Mouse (Mus musculus): Measurements from ENCODE around the gene Raver2. TPM values are rescaled to one million over a fixed set of nuclear protein-coding genes. Genes with fewer than 3 reads are reported as not detected.
"Not testable (repeated sequence)": the region's sequence is repeated elsewhere in the genome, so short reads cannot be mapped to it uniquely, and the experiment has no call there.

Gene Raver2
- 1 to 10 TPM; 4.6 to 5.9 (median 5.2) TPM for total RNA-seq (2022)

DNA sequence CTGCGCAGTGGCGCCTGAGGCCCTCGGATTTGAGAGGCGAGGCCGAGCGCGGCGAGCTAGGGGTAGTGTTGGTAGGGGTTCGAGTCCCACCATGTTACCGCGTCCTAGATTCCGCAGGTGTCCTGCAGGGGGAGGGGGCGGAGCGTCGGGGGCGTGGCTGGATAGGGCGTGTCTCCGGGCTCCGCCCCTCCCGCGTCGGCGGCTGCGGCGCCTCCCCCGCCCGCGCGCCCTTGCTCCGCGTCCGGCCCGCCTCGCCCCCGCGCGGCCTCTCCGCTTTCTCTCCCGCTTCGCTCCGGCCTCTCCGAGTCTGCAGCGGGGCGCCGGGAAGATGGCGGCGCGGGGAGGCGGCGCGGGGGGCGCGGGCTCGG, at the start of gene Raver2:
Gene Raver2 (plus strand): TSS at position 198 of the 368 bp plus-strand sequence.
- DNase-seq, result peak; percentile 27

DNA sequence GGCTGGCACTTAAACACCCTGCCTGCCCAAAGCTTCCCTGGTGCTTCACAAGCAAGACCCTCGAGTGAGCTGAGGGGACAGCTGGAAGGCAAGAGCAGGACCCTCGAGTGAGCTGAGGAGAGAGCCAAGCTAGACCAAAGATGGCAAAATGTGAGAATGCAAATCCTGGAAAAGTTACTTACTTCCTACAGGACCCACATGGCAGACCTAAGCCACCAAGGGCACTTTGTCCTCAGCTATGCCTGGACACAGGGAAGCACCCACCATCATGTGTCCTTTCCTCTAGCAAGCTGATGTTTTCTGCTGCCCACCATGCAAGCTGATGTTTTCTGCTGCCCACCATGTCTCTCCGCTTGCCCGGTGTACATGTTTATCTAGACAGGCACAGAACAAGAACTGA, 48.2 kb upstream of the Raver2 start, which contains the start of gene Gm10577:
Gene Gm10577 (minus strand): TSS at position 101 of the 400 bp plus-strand sequence.
- no peak for DNase-seq

DNA sequence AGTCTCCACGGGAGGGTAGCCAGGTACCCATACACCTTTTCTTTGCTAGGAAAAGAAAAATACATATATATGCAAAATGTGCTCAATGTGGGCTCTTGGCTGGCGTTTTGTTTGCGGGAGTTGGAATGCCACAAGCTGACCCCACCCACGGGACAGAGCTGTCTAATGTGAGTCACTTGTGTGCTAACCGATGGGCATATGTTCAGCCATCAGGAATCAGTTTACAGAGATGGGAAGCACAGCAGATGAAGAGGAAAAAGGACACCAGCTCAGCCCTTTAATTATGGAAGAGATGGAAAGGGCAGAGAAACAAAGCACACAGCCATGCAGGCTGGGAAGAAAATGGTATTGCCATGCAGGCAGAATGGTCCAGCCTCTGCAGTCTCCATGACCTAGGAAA, 42.2 kb upstream of the Raver2 start:
- no peak for DNase-seq

DNA sequence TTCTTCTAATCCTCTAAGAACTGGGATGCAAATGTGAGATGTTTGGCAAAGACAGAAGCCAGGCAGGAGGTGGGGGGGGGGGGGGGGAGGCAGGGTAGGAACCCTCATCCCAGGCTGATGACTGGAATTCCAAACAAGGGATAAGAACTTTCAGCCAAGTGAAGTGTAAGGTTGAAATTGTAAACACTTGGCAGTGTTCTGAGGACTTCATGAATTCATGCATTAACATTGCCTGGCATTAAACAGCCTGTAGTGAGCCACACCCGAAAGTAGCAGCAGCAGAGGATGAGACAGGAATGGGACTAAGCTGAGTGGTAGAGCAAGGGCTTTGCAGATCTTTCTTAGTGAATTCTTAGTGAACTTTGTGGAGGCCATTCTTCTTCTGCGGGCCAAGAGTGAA, 41.8 kb upstream of the Raver2 start:
- no peak for DNase-seq

DNA sequence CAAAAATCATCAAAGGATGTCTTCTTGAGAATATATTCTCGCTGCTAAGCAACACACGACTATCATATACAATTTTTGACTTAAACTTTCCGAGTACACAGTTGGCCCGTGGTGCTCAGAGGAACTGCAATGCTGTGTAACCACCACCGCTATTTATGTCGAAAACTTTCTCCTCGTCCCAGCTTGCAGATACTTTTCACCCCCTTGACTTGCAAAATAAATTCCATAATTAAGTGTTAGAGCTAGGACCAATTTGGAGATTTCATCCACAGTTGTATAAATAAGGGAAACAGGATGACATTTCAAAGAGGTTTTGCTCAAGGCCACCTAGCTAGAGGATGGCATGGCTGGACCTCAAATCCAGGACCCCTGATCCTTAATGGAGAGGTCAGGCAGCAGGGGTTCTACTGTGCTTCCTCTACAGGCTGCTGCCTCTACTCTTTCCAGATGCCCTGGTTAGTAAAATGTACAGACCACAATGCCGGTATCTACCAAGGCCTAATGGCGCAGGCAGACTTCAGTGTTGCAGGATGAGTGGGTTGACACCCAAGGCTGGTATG, 40.9 kb upstream of the Raver2 start:
- DNase-seq, result no peak

DNA sequence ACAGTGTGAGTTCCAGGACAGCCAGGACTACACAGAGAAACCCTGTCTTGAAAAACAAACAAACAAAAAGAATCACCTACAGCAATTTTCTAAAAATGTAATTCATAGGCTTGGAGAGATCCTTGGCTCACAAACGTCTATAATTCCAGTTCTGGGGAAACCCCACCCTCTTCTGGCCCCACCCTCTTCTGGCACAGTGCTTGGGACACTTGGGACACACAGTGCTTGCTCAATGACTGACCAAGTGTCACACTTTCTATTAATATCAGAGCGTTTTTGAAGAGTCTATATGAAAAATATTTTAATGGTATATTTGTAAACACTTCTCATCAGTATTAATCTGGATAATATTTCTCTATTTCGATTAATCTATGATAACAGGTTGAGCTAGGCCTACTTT, 35.7 kb upstream of the Raver2 start:
- no peak for DNase-seq

DNA sequence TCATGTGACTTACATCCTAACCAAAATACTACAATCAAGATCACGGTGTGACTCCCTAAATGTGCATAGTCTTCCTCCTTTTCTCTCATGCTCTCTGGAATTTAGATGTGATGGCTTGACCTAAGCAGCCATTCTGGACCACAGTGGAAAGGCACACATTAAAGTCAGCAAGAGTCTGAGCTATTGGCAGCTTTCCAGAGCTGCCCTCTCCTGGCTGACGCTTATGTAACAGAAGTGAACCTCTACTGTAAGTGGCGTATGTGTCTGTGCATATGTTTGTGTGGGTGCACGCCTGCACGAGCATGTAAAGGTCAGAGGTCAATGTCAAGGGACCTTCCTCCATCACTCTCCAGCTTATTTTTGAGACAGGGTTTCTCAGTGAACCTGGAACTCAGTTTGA, 33.7 kb upstream of the Raver2 start:
- DNase-seq, result no peak

DNA sequence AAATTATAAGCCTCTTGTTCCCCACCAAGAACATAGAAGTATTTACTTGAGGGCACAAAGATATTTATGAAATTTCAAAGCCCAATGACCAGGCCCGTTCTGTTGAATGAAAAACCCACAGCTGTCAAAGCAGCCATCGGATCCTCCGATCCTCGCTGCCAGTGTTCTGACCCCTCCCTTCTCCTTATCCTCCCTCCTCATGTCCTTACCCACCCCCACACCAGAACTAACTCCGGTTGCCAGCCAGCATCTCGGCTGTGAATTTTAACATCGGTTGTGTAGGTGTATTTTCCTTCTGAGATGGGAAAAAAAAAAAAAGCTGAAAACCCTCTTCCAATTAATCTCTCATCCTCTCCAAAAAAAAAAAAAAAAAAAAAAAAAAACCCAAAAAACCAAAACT, 31.6 kb upstream of the Raver2 start:
- no peak for DNase-seq

DNA sequence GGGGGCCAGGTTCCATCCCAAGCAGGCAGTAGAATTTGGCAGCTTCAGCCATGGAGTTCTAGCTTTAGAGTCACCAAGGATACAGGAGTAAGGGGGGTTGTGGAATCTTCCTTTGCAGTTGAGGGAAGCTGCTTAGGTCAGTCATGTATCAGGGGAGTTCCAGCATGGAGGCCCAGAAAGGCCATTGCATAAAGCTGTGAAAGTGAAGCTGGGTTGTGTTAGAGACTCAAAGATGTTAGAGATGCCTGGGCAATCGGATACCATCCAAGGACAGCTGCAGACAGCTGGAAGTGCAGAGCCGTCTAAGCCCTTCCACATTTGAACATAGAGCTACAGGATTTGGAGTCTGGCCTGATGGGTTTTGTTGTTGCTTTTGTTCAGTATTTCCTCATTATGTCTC, 25.1 kb upstream of the Raver2 start:
- DNase-seq, result no peak

DNA sequence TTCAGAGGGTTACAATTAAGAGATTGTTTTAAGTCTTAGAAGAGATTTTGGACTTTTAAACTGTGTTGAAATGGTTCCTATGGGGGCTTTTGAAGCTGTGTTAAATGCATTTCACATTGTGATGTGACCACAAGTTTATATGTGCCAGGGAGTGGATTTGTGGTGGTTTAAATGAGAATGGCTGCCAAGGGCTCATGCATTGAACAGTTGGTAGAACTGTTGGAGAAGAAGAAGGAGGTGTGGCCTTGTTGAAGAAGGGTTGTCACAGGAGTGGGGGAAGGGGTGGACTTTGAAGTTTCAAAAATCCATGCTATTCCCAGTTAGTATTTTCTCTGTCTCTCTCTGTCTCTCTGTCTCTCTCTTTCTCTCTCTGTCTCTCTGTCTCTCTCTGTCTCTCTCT, 24.6 kb upstream of the Raver2 start:
- DNase-seq, result no peak

DNA sequence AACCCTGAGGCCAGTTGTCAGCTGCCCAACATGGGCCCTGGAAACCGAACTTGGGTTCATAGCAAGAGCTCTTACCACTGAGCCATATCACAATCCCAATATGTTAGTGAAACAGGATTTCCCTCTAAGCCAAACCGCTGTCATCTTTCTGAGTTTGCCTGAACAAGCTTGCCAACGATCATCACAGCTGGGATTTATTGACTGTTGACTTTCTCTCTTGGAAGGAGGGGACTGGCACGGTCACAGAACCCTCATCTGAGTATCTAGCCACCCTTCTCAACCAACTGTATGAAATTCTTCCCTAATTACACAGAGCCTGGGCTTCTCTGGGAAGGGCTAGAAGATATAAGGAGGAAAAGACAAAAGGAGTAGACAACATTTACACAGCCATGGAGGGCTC, 22.2 kb upstream of the Raver2 start:
- no peak for DNase-seq

DNA sequence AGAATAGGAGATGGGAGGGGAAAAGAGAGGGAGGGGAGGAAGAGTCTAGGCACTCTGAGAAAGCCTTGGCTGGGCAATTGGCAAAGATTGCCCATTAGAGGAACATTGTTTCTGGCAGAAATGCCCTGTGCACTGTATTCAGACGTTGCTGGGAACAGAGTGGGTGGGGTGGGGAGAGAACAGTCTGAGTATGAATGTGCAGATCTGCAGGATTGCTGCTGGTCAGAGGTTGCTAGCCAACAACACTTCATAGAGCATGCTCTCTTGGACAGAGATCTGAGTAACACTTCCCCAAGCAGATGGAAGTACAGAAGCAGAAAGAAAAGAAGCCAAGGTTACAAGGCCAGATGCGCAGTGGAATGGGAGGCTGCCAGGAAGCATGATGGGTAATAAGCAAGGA, 6.6 kb upstream of the Raver2 start:
- no peak for DNase-seq

DNA sequence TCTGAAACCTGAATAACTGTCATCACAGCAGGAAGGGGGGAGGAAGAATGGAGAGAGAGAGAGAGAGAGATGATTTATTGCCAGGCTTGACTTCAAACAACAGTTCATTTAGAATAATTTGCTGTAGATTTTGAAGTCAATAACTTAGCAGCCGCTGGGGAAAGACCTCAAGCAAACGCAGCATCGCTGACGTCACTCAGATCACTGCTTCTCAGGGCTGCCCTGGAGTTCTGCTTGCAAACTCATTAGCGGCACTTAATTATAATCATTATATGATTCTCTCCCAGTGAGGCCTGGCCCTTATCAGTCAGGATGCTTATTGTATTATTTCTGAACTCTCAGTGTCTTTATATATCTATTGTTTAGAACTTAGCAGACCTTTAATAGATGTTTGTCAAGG, 2.4 kb upstream of the Raver2 start:
- DNase-seq, result no peak

DNA sequence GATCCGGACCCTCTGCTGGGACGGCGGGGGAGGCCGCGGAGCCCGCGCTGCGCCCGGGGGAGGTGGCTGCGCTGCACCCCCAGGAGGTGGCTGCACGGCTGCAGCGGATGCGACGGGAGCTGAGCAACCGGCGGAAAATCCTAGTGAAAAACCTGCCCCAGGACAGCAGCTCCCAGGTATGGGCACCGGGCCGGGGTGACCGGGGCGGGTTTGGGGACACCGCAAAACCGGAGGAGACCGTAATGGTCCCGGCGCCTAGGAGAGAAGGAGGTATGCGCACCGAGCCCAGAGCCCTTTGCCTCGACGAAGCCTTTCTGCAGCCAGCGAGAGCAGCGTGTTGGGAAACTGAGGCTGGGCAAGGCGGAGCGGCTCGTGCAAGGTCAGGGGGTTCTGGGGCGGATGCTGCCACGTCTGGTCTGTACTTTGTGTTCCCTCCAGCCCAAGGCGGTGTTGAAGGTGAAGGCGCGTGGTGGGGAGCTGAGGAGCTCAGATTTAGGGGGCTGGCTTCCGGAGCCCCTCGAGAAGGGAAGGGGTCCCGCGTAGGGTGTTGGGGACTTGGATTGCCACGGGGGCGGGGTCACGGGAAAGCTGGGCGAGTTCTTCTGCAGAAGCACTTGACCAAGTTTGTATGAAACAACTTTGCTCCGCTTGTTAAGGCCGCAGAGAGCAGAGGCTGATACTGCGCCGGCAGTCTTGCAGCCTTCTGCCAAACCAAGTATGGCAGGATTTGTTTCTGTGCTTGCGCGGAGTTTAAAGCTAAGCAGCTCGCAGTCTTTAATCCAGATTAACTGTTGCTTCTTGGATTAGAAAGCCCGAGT, 580 bp downstream of the Raver2 start:
- DNase-seq, result peak; percentile 11

DNA sequence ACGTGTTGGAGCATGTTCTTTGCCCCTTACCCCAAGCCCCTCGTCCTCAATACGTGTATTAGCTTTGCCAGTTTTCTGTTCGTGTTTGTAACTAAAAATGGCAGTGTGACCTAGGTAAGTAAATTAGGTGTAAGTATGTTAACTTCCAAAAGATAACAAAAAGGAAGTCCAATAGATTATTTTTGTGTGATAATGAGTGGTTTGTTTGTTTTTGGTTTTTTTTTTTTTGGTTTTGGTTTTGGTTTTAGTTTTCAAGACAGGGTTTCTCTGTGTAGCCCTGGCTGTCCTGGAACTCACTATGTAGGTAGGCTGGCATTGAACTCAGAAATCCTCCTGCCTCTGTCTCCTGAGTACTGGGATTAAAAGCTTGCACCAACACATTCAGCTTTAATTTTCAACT, 2.8 kb downstream of the Raver2 start:
- DNase-seq, result no peak

DNA sequence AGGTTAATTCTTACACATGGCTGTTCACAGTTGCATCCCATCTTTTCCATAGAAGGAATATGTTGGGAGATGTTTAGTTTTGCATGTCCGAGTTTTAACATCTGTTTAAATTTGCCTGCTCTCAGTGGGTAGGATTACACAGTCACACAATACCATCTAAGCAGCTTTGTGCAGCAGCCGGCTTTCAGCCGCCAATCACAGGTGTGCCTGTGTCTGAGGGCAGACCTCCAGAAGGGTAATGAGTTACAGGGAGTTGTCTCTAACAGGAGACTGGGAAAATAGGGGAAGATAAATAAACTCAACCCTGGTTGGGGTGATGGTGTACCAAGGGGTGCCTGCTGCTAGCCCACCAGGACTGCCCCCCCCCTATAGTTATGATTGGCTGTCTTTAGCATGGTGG, 7.6 kb downstream of the Raver2 start:
- no peak for DNase-seq

DNA sequence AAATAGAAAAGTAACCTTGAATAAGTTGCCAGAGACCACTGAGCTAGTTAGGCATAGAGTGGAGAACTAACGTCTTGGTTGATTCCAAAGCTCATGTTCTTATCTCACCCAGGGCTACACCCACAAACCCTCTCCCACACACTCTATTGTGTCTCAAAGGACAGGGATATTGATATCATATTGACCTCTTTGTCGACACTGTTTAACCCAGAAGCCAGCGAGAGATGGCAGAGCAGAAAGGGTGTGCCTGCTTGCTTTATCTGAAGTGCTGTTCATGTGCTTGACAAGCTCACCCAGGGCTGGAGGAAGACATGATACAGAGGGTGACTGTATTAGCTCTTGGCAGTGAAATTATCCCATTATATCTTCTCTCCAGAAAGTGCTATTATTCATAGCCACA, 11.2 kb downstream of the Raver2 start:
- no peak for DNase-seq

DNA sequence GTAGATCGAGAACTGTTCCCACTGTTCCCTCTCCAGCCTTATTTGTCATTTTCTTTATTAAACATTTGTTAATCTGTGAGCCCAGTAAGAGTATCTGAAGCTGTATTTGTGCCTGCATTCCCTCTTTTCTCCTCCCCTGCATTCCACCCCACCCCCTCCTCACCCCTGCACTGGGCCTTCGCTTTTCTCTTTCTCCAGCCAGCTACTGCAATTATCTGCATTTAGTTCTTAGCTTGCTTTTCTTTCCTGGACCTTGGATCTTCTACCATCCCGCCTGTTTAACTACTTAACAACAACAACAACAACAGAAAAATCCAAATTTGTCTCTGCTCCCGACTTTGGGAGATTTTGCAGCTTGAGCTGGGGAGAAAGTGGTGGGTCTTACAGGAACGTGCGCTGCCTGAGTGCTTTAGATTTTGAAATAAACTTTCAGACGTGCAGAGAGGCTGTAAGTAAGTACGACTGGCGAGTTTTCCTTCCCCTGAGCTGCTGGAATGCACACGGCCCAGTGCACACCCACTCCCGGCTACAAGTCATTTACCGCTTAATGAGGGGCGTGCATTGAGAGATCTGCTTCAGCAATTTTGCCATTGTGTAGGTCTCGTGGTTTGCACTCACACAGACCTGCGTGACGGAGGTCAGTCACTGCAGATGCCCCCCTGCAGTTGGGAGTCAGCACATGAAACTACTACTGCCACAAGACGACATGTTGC, 13.5 kb downstream of the Raver2 start:
- DNase-seq, result no peak

DNA sequence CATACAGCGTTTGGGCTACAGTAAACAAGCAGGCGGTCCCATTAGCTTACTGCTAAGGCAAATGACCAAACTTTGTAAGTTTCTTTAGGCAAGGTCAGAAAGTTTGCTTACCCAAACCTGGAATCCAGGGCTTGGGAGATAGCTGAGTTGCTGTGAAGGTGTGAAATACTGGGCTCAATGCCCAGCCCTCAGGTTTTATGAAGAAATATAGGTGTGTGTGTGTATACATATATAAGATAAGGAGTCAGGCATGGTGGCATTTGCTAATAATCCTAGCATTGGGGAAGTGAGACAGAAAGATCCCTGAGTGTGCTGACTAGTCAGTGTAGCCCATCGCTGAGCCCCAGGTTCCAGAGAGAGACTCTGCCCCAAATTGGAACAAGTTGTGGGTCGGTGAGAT, 16.1 kb downstream of the Raver2 start:
- no peak for DNase-seq

DNA sequence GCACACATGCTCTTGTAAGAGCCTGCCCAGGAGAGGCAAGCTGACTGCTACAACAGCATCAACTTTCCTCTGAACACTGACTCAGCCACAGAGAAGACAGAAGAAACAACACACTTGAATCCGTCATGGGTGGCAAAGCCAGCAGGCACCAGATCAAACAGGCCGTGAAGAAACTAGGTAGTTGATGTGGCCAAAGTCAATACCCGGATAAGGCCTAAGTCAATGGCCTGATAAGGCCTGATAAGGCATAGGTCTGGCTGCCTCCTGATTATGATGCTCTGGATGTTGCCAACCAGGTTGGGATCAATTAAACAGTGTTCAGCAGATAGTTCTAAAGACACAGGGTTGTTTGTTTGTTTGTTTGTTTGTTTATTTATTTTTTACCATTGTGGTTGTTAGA, 17.3 kb downstream of the Raver2 start:
- no peak for DNase-seq

DNA sequence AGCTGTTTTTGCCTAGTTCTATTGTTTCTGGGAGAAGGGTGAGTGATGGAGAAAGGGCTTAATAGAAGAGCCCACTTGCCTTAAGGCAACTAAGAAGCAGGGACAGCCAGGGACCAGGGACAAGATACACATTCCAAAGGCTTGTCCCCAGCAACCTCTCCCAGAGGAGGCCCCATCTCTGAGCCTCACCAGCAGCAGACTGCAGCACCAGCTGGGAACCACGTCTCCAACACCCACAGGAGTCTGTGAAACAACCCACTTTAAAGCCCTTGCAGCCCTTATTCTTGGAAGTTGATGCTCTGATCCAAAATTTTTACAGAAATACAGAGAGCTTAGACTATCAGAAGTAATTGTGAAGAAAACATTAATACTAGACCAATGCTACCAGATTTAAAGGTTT, 18.9 kb downstream of the Raver2 start:
- DNase-seq, result no peak

DNA sequence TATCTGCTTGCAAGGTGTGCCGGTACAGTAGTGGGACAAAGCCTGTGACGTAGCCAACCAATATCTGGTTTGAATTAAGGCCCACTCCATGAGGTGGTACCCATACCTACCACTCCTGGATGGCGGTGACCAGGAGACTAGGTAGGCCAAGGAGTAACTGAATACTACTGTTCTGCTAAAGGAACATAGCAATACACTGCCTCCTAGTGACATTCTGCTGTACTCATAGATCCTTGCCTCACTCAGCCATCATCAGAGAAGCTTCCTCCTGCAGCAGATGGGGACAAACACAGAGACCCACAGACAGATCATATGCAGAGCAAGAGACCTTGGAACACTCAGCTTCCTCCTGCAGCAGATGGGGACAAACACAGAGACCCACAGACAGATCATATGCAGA, 21.8 kb downstream of the Raver2 start:
- DNase-seq, result not testable (repeated sequence)

DNA sequence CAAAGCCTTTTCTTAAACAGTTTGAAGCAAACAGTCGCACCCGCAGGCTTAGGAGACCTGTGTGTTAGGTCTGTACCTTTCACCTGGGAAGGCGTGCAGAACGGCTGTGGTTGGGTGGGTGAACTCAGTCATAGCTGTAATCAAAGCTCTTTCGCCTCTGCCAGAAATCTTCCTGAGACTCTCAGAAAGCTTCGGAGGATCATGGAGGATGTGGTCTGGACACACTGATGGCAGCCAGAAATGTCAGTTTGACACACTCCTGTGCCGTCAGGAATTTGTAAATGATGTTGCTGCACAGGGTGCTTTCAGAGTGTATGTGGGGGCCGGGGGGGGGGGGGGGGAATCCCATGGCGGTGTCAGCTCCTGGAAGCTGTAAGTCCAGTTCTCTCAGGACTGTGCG, 24.5 kb downstream of the Raver2 start:
- no peak for DNase-seq

DNA sequence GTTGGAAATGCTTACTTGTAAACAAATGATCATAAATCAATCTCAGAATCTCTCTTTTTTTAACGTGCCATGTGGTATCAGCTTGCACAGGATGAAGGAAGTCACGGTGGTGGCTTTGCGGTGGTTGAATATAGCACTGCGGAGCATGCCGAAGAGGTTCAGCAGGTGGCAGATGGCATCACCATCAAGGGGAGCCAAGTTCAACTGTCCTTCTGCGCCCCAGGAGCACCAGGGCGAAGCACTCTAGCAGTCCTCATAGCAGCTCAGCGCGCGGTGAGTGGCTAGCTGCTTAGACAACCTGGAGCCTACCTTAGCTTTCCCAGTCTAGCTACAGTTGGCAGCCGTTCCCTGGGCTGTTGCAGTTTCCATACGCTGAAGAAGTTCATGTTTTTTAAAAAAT, 38.3 kb downstream of the Raver2 start:
- DNase-seq, result no peak
